Mouse (Mus musculus): ENCODE measurements around the gene Prdm10. TPM values are rescaled to one million over a fixed set of nuclear protein-coding genes. Genes with fewer than 3 reads are reported as not detected.

Gene Prdm10
- polyA plus RNA-seq, 1 experiment from 2014 or later: 7.9 TPM

DNA sequence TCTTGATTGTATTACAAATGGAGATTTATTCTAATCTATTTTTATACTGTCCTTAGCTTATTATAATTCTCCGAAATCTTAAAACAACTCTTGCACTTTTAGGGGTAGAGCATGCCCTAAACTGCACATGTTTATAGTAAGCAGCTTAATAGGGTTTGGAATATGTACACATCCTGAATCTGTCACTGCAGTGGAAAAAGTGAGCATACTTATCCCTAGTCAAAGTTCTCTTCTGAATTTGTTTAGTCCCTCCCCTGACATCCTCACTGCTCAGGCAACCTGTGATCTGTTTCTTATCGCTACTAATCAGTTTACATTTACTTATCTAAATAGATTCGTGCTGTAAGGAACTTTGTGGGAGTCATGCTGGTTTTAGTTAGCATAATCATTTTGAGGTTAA is 22.1 kb upstream of the Prdm10 start:
- no peak for ATAC-seq (ENCODE audit: low FRiP score)
- Histone ChIP-seq H3K4me1 (ENCODE audit: control insufficient read depth, insufficient read depth, low read length) (no peaks in the 10 kb centered on the region), H3K27me3 (ENCODE audit: control insufficient read depth, insufficient read depth, low read length) (no peaks in the 10 kb centered on the region), H3K4me3 (ENCODE audit: low read depth, low read length) (no peak overlapping the region), H3K27ac (ENCODE audit: low read depth, low read length) (no peak overlapping the region), H3K4me2 (no peak overlapping the region), H3K9ac (ENCODE audit: low read length) (no peak overlapping the region), H3K9me3 (ENCODE audit: control insufficient read depth, low read length) (no peaks in the 10 kb centered on the region), H3K36me3 (ENCODE audit: control insufficient read depth, insufficient read depth, low read length) (no peaks in the 10 kb centered on the region)
- no peak for DNase-seq (ENCODE audit: low spot score, missing footprints)
- 78% methylated on average over 3 of the region's 3 CpGs for WGBS

DNA sequence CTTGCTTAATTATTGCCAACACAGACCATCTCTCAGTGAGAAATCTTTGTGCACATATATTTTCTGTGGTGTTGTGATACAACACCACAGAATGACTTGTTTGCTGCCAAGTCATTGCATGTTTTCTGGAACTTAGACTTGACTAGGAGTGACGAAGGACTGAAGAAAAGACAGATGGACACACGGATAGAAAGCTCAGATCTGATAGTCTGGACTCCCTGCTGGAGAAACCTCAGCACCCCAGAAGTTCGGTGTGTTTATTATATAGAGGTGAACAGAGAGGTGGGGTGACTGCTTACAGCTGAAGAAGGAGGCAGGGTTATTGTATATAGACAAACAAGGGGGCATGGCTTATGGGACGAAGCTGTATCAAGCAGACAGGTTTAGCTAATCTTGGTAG is 20.1 kb upstream of the Prdm10 start:
- Histone ChIP-seq H3K4me1 (ENCODE audit: control insufficient read depth, insufficient read depth, low read length) (no peaks in the 10 kb centered on the region), H3K27me3 (ENCODE audit: control insufficient read depth, insufficient read depth, low read length) (no peaks in the 10 kb centered on the region), H3K9me3 (ENCODE audit: control insufficient read depth, low read length) (no peaks in the 10 kb centered on the region), H3K27ac (ENCODE audit: low read depth, low read length) (no peak overlapping the region), H3K4me2 (no peak overlapping the region), H3K4me3 (ENCODE audit: low read depth, low read length) (no peak overlapping the region), H3K9ac (ENCODE audit: low read length) (no peak overlapping the region), H3K36me3 (ENCODE audit: control insufficient read depth, insufficient read depth, low read length) (no peaks in the 10 kb centered on the region)
- 75% methylated on average over 4 of the region's 4 CpGs for WGBS
- no peak for DNase-seq (ENCODE audit: low spot score, missing footprints)
- no peak for ATAC-seq (ENCODE audit: low FRiP score)

DNA sequence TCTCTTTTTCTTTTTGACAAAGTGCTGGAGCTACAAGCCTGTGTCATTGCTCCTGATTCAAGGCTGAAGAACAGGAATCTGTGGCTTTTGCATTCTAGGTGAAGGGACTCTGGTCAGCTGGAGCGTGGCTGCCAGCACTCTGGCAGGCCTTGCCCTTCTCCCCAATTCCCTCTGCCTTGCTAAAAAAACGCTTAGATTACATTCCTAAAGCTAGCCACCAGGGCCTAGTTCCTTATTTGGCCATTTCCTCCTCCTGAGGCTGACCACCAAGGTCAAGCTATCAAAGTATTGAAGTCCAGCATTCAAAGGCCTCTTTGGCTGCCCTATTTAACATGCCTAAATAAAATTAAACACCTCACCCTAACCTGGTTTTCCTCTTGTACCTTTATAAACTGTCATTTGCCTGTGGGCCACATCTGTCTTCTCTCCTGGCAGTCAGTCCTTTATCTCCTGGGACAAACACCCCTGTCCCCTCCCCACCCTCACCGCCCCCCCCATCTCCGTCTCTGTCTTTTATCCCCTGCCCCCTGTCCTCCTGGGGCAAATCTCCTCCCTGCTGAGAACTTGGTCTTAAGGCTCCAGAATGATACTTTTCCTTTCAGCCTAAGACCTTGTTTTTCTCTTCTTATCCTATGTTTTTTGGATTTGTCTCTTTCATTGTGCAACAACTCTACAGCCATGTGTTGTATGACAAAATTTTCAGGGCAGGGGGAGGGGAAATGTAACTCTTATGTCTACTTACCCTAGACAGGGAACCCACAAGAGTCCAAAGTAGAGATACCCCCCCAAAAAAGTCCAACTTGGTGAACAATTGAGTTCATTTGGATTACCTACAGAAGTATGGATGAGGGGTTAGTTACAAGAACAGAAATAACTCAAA is 17.9 kb upstream of the Prdm10 start:
- no peak for ATAC-seq (ENCODE audit: low FRiP score)
- Histone ChIP-seq H3K4me3 (ENCODE audit: low read depth, low read length) (no peak overlapping the region), H3K9ac (ENCODE audit: low read length) (no peak overlapping the region), H3K9me3 (ENCODE audit: control insufficient read depth, low read length) (no peaks in the 10 kb centered on the region), H3K4me1 (ENCODE audit: control insufficient read depth, insufficient read depth, low read length) (no peaks in the 10 kb centered on the region), H3K27ac (ENCODE audit: low read depth, low read length) (no peak overlapping the region), H3K27me3 (ENCODE audit: control insufficient read depth, insufficient read depth, low read length) (no peaks in the 10 kb centered on the region), H3K36me3 (ENCODE audit: control insufficient read depth, insufficient read depth, low read length) (no peaks in the 10 kb centered on the region), H3K4me2 (no peak overlapping the region)
- DNase-seq (ENCODE audit: low spot score, missing footprints): peak; percentile 10
- 29% methylated on average over 4 of the region's 4 CpGs for WGBS

DNA sequence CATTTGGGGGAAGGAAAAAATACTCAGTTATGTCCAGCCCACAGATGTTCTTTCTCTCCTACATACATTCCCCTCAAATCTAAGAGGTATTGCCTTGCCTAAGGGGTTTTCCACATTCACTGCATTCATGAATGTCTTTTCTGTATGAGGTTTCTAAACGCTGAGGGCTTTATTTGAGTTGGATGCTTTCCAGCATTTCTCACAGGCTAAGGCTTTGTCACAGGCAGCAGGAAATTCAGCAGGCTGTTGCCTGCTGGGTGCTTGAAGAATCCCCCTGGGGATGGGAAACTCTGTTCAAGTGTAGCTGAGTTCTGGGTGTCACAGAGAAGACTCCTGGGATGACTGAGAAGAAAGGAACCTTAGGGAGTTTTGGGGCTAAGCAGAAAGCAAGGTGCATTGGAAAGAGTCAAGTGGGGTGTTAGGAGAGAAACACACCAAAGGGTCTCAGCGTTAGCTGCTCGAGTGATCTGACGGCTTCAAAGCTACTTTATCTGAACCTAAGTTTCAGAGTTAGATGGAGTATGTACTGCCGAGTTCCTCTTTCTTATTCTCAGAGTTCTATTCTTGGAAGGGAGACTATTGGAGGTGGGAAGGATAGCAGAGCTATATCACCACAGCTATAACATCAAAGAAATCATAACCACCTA is 14.2 kb upstream of the Prdm10 start:
- WGBS: 80% methylated on average over 5 of the region's 5 CpGs
- Histone ChIP-seq H3K36me3 (ENCODE audit: control insufficient read depth, insufficient read depth, low read length) (no peaks in the 10 kb centered on the region), H3K27me3 (ENCODE audit: control insufficient read depth, insufficient read depth, low read length) (no peaks in the 10 kb centered on the region), H3K9me3 (ENCODE audit: control insufficient read depth, low read length) (no peaks in the 10 kb centered on the region), H3K9ac (ENCODE audit: low read length) (no peak overlapping the region), H3K4me1 (ENCODE audit: control insufficient read depth, insufficient read depth, low read length) (no peaks in the 10 kb centered on the region), H3K27ac (ENCODE audit: low read depth, low read length) (no peak overlapping the region), H3K4me2 (no peak overlapping the region), H3K4me3 (ENCODE audit: low read depth, low read length) (no peak overlapping the region)
- ATAC-seq (ENCODE audit: low FRiP score) (no peak), DNase-seq (ENCODE audit: low spot score, missing footprints) (peak; percentile 69)

DNA sequence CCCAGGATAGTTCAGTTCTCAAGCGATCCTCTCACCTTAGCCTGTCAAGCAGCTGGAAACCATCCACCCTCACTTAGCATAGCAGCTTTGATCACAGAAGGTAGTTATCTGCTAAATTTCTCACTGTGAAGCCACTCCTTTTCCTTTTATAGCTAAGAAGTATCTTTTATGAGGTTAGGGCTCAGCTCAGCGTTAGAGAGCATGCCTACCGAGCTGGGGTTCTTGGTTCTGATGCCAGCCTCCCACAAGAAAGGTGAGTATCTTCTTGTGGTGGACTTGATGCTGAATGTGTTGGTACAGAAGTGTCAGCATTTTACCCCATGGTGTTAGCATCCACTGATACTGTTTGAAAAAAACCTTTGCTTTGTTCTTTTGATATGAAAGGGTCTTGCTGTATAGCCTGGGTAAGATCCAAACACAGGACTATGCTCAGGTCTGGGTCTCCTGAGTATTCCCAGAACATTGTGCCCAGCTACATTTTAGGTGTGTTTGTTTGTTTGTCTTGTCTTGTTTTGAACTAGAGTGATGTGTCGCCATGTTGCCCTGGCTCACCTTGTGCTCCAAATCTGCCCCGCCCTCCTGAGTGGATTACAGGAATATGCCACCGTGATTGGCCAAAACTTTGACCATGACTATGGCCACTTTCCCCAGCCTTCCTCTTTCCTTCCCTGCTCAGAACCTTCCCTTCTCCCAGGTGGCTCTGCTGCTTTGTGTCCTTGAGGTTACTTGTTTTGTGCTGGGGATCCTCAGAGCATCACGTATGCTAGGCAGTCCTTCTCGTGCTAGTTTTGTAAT is 8.9 kb upstream of the Prdm10 start:
- ATAC-seq (ENCODE audit: low FRiP score) (no peak), DNase-seq (ENCODE audit: low spot score, missing footprints) (no peak)
- WGBS: 87% methylated on average over 8 of the region's 8 CpGs
- H3K36me3 ChIP-seq (ENCODE audit: control insufficient read depth, insufficient read depth, low read length): no peaks in the 10 kb centered on the region
- no peaks in the 10 kb centered on the region for H3K4me1 ChIP-seq (ENCODE audit: control insufficient read depth, insufficient read depth, low read length)
- H3K27ac ChIP-seq (ENCODE audit: low read depth, low read length): no peak overlapping the region
- H3K9me3 ChIP-seq (ENCODE audit: control insufficient read depth, low read length): no peaks in the 10 kb centered on the region
- no peaks in the 10 kb centered on the region for H3K27me3 ChIP-seq (ENCODE audit: control insufficient read depth, insufficient read depth, low read length)
- H3K9ac ChIP-seq (ENCODE audit: low read length): no peak overlapping the region
- H3K4me3 ChIP-seq (ENCODE audit: low read depth, low read length): no peak overlapping the region
- no peak overlapping the region for H3K4me2 ChIP-seq

DNA sequence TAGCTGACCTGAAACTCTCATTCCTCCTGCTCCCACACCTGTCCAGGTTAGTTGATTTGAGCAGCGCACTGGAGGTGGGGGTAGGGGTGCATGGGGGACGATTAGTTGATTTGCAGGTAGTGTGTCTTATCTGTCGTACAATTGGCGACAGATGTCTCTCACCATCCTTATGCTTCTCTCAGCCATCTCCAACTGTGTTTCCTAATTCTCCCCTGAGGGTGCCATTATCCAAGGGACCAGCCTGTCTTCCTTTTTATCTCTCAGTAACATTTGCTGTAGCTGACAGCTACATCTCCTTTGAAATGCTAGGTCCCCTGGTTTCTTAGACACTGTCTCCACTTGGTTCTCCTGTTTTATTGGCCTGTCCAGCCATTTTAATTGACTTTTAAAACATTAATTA is 8.2 kb upstream of the Prdm10 start:
- no peak overlapping the region for H3K4me3 ChIP-seq (ENCODE audit: low read depth, low read length)
- no peak overlapping the region for H3K27ac ChIP-seq (ENCODE audit: low read depth, low read length)
- ATAC-seq (ENCODE audit: low FRiP score) (no peak), DNase-seq (ENCODE audit: low spot score, missing footprints) (no peak)
- H3K9ac ChIP-seq (ENCODE audit: low read length): no peak overlapping the region
- H3K9me3 ChIP-seq (ENCODE audit: control insufficient read depth, low read length): no peaks in the 10 kb centered on the region
- H3K4me2 ChIP-seq: no peak overlapping the region
- no peaks in the 10 kb centered on the region for H3K36me3 ChIP-seq (ENCODE audit: control insufficient read depth, insufficient read depth, low read length)
- no peaks in the 10 kb centered on the region for H3K27me3 ChIP-seq (ENCODE audit: control insufficient read depth, insufficient read depth, low read length)
- H3K4me1 ChIP-seq (ENCODE audit: control insufficient read depth, insufficient read depth, low read length): no peaks in the 10 kb centered on the region
- WGBS: 62% methylated on average over 4 of the region's 4 CpGs

DNA sequence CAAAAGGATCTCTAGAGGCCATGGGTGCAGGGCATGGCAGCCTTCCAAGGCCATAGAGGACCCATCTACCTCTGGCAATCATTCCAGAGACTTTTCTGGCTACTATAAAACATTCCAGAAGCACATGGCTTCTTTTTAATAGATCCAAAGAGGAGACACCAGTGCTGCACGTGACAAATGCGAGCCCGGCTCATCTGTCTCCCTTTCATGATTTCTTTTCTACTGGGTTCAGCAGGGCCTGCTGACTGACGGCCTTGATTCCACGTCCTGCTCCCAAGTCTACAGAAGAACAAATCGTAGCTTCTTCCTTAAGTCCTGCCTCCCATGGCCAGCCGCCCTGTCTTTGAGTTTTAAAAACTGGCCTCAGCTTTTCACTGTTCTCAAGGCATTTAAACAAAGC is 1.7 kb upstream of the Prdm10 start:
- Histone ChIP-seq H3K4me1 (ENCODE audit: control insufficient read depth, insufficient read depth, low read length) (peaks cover 17% of the 10 kb centered on the region), H3K9me3 (ENCODE audit: control insufficient read depth, low read length) (no peaks in the 10 kb centered on the region), H3K4me3 (ENCODE audit: low read depth, low read length) (no peak overlapping the region), H3K27ac (ENCODE audit: low read depth, low read length) (no peak overlapping the region; the same call in 1 of the 2 replicates), H3K36me3 (ENCODE audit: control insufficient read depth, insufficient read depth, low read length) (no peaks in the 10 kb centered on the region), H3K4me2 (no peak overlapping the region), H3K9ac (ENCODE audit: low read length) (no peak overlapping the region), H3K27me3 (ENCODE audit: control insufficient read depth, insufficient read depth, low read length) (no peaks in the 10 kb centered on the region)
- 74% methylated on average over 7 of the region's 7 CpGs for WGBS
- no peak for ATAC-seq (ENCODE audit: low FRiP score)
- no peak for DNase-seq (ENCODE audit: low spot score, missing footprints)

DNA sequence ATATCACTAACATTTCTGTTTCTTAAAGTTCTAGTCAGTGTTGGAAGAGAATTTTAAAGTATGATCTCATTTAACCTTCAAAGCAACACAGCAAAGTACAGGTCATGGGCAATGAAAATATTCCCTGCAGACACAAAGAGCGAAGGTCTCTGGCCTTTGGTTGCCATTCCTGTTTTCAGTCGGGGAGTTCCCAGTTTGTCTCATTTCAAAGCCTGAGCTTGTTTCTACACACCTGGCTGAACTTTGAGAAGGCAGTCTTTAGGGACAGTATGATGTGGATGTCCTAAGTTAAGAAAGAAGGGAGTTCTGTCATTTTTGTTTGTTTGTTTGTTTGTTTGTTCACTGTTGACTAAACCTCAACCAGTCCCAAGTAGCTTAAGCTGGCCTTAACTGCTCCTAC is 1.0 kb upstream of the Prdm10 start:
- peaks cover 17% of the 10 kb centered on the region for H3K4me1 ChIP-seq (ENCODE audit: control insufficient read depth, insufficient read depth, low read length)
- no peaks in the 10 kb centered on the region for H3K9me3 ChIP-seq (ENCODE audit: control insufficient read depth, low read length)
- ATAC-seq (ENCODE audit: low FRiP score): no peak
- peak overlapping the region; percentile 62 for H3K4me2 ChIP-seq
- H3K27me3 ChIP-seq (ENCODE audit: control insufficient read depth, insufficient read depth, low read length): no peaks in the 10 kb centered on the region
- H3K36me3 ChIP-seq (ENCODE audit: control insufficient read depth, insufficient read depth, low read length): no peaks in the 10 kb centered on the region
- H3K27ac ChIP-seq (ENCODE audit: low read depth, low read length): peak overlapping the region; percentile 99
- peak overlapping the region; percentile 91 for H3K4me3 ChIP-seq (ENCODE audit: low read depth, low read length)
- 51% methylated on average over 2 of the region's 2 CpGs for WGBS
- DNase-seq (ENCODE audit: low spot score, missing footprints): peak; percentile 86
- H3K9ac ChIP-seq (ENCODE audit: low read length): peak overlapping the region; percentile 99

All from midbrain, embryonic 11.5 days (tissue).